Mouse (Mus musculus) brain, embryonic 14.5 days (tissue): ENCODE data around the gene Nbea.

Experiments
- CTCF ChIP-seq: fragments of 200-500 bp; IDR thresholded peaks from 2 replicates; pipeline ENCODE4 v1.5.1; 2012; ENCODE audit warnings: inconsistent platforms, mild to moderate bottlenecking, moderate library complexity, borderline replicate concordance; ENCODE audit not compliant: insufficient read depth, insufficient read length; ENCODE audit errors: extremely low read depth
- POLR2A ChIP-seq: fragments of 200-500 bp; IDR thresholded peaks from 2 replicates; pipeline ENCODE4 v1.6.1; 2012; ENCODE audit warnings: mild to moderate bottlenecking, inconsistent platforms, borderline replicate concordance; ENCODE audit not compliant: poor library complexity, insufficient read depth, insufficient read length, severe bottlenecking; ENCODE audit errors: extremely low read depth

DNA sequence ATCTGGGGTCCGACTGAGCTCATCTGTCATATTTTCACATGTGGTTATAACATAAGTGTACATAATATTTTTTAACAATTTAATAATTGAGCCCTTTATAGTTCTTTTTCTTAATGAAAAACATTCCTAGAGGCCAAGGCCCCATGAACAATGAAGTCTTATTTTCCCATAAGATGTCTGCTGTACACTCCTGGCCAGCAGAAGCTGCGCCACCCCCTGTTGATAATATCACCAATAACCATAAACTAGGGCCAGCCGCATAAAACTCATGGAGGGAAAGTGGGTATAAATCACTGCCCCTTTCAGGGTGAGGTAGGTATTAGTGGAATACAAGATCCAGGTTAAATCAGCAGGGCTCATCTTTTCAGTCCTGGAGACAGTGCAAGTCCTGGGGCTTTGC is 537.1 kb downstream of the Nbea start:
- no peak for TF ChIP-seq POLR2A
- TF ChIP-seq CTCF = no peak
